Mouse (Mus musculus) neural tube, embryonic 14.5 days (tissue): ENCODE measurements around the gene Rere. TPM values are rescaled to one million over a fixed set of nuclear protein-coding genes. Genes with fewer than 3 reads are reported as not detected.

ENCODE experiments used
- ATAC-seq: fragments of 200-750 bp; cut with Nextera tagmentation; 2 replicates; pipeline ENCODE4 v1.8.0; 2017; ENCODE audit warnings: low read depth, mild to moderate bottlenecking, moderate TSS enrichment, moderate library complexity
- H3K27ac ChIP-seq: fragments of 300-500 bp; sonication (generic); 2 replicates; pipeline ENCODE4 v1.5.1; 2014; ENCODE audit warnings: low read depth, mild to moderate bottlenecking, control low read depth, low read length, moderate library complexity, mixed read lengths
- H3K27me3 ChIP-seq: fragments of 300-500 bp; sonication (generic); 2 replicates; pipeline ENCODE4 v1.6.1; 2014; ENCODE audit warnings: low read length; ENCODE audit not compliant: control insufficient read depth, insufficient read depth
- H3K36me3 ChIP-seq: fragments of 300-500 bp; sonication (generic); 2 replicates; pipeline ENCODE4 v1.6.1; 2014; ENCODE audit warnings: low read length, mixed read lengths; ENCODE audit not compliant: control insufficient read depth, insufficient read depth
- H3K4me1 ChIP-seq: fragments of 300-500 bp; sonication (generic); 2 replicates; pipeline ENCODE4 v1.6.1; 2014; ENCODE audit warnings: low read length; ENCODE audit not compliant: control insufficient read depth, insufficient read depth
- H3K4me2 ChIP-seq: fragments of 300-500 bp; sonication (generic); 2 replicates; pipeline ENCODE4 v1.6.1; 2014; ENCODE audit warnings: mild to moderate bottlenecking, low read depth, low read length, control low read depth
- H3K4me3 ChIP-seq: fragments of 300-500 bp; sonication (generic); 2 replicates; pipeline ENCODE4 v1.5.1; 2014; ENCODE audit warnings: low read depth, low read length, control low read depth, mixed read lengths
- H3K9ac ChIP-seq: fragments of 300-500 bp; sonication (generic); replicated peaks from 2 replicates; pipeline ENCODE4 v1.6.1; 2014; ENCODE audit warnings: low read depth, mild to moderate bottlenecking, control low read depth, low read length, mixed read lengths
- H3K9me3 ChIP-seq: fragments of 300-500 bp; sonication (generic); 2 replicates; pipeline ENCODE4 v1.6.1; 2016; ENCODE audit warnings: low read length; ENCODE audit not compliant: control insufficient read depth
- WGBS: fragments of 180-500 bp; shearing (Covaris S2); extraction: QIAGEN DNeasy Blood & Tissue Kit; methylation state at CpG from one replicate; pipeline ENCODE4 v1.1.7; 2014; 5-methylcytosine and 5-hydroxymethylcytosine counted together
- polyA plus RNA-seq: library from polyadenylated mRNA; unstranded; fragments of >200 nt; fragmentation: Nextera tagmentation; extraction: Ambion mirVana; gene quantifications from 2 replicates; pipeline ENCODE4 v1.2.1, GENCODE M21; 2014

Gene Rere
- polyA plus RNA-seq, 1 experiment from 2014 or later = 50.7 TPM

- ATAC-seq = no peak
- no peaks in the 10 kb centered on the region for H3K27me3 ChIP-seq
- H3K27ac ChIP-seq = no peak overlapping the region
- H3K36me3 ChIP-seq = peaks cover 46% of the 10 kb centered on the region
- no peaks in the 10 kb centered on the region for H3K9me3 ChIP-seq
- peaks cover 21% of the 10 kb centered on the region for H3K4me1 ChIP-seq
- no peak overlapping the region for H3K9ac ChIP-seq
- H3K4me3 ChIP-seq = no peak overlapping the region
- no peak overlapping the region for H3K4me2 ChIP-seq
- WGBS = 84% methylated on average over 5 of the region's 5 CpGs
Measured at GRCm38 (mm10) chr4:150248917-150249316, 32.5 kb upstream of the Rere start.

GRCm38 (mm10) chr4:150249731-150250270, 31.6 kb upstream of the Rere start:
- 79% methylated on average over 5 of the region's 5 CpGs for WGBS
- no peak for ATAC-seq
- H3K36me3 ChIP-seq = peaks cover 39% of the 10 kb centered on the region

GRCm38 (mm10) chr4:150250549-150251422, 30.7 kb upstream of the Rere start:
- peak overlapping the region; percentile 16; the same call in 1 of the 2 replicates for H3K4me2 ChIP-seq
- peak overlapping the region; percentile 90 for H3K27ac ChIP-seq
- H3K27me3 ChIP-seq = no peaks in the 10 kb centered on the region
- H3K9ac ChIP-seq = 0 out of 2 replicates have a peak overlapping the region, but pooled peaks have one; percentile 4
- H3K9me3 ChIP-seq = no peaks in the 10 kb centered on the region
- 19% methylated on average over 18 of the region's 18 CpGs for WGBS
- H3K36me3 ChIP-seq = peaks cover 32% of the 10 kb centered on the region
- peak; percentile 71 for ATAC-seq
- no peak overlapping the region for H3K4me3 ChIP-seq
- H3K4me1 ChIP-seq = peaks cover 27% of the 10 kb centered on the region

More at GRCm38 (mm10) chr4:150249731-150250270, 31.6 kb upstream of the Rere start:
- Histone ChIP-seq H3K9me3 (no peaks in the 10 kb centered on the region), H3K4me1 (peaks cover 23% of the 10 kb centered on the region), H3K4me2 (no peak overlapping the region), H3K9ac (no peak overlapping the region), H3K27ac (peak overlapping the region; percentile 90; the same call in 1 of the 2 replicates), H3K4me3 (no peak overlapping the region), H3K27me3 (no peaks in the 10 kb centered on the region)

- Histone ChIP-seq H3K27ac (no peak overlapping the region), H3K9me3 (no peaks in the 10 kb centered on the region), H3K4me3 (no peak overlapping the region), H3K4me2 (no peak overlapping the region), H3K9ac (no peak overlapping the region), H3K27me3 (no peaks in the 10 kb centered on the region), H3K36me3 (peaks cover 4% of the 10 kb centered on the region; the same call in 1 of the 2 replicates), H3K4me1 (peaks cover 27% of the 10 kb centered on the region)
- no peak for ATAC-seq
- WGBS = 56% methylated on average over 4 of the region's 4 CpGs
Measured at GRCm38 (mm10) chr4:150254416-150254815, 27.0 kb upstream of the Rere start.

GRCm38 (mm10) chr4:150255181-150255580, 26.3 kb upstream of the Rere start:
- Histone ChIP-seq H3K9me3 (no peaks in the 10 kb centered on the region), H3K4me3 (no peak overlapping the region), H3K27ac (no peak overlapping the region), H3K9ac (no peak overlapping the region), H3K27me3 (no peaks in the 10 kb centered on the region), H3K4me1 (peaks cover 25% of the 10 kb centered on the region), H3K4me2 (no peak overlapping the region), H3K36me3 (no peaks in the 10 kb centered on the region)
- 78% methylated on average over 7 of the region's 7 CpGs for WGBS
- no peak for ATAC-seq

GRCm38 (mm10) chr4:150257252-150258204, 23.9 kb upstream of the Rere start:
- peaks cover 11% of the 10 kb centered on the region; the same call in 1 of the 2 replicates for H3K4me1 ChIP-seq
- ATAC-seq = peak; percentile 74
- H3K9ac ChIP-seq = no peak overlapping the region
- no peak overlapping the region for H3K4me2 ChIP-seq
- H3K36me3 ChIP-seq = no peaks in the 10 kb centered on the region
- no peak overlapping the region for H3K27ac ChIP-seq
- no peaks in the 10 kb centered on the region for H3K27me3 ChIP-seq
- no peaks in the 10 kb centered on the region for H3K9me3 ChIP-seq
- WGBS = 48% methylated on average over 20 of the region's 20 CpGs
- H3K4me3 ChIP-seq = no peak overlapping the region

GRCm38 (mm10) chr4:150258388-150258787, 23.1 kb upstream of the Rere start:
- no peaks in the 10 kb centered on the region for H3K27me3 ChIP-seq
- WGBS = 58% methylated on average over 14 of the region's 14 CpGs
- H3K36me3 ChIP-seq = no peaks in the 10 kb centered on the region
- no peak overlapping the region for H3K4me3 ChIP-seq
- H3K4me1 ChIP-seq = peaks cover 11% of the 10 kb centered on the region; the same call in 1 of the 2 replicates
- H3K27ac ChIP-seq = peak overlapping the region; percentile 31; the same call in 1 of the 2 replicates
- no peak overlapping the region for H3K9ac ChIP-seq
- no peak for ATAC-seq
- no peak overlapping the region for H3K4me2 ChIP-seq
- H3K9me3 ChIP-seq = no peaks in the 10 kb centered on the region

GRCm38 (mm10) chr4:150259577-150259976, 21.9 kb upstream of the Rere start:
- WGBS = 98% methylated on average over 7 of the region's 7 CpGs
- no peak overlapping the region for H3K27ac ChIP-seq

More at GRCm38 (mm10) chr4:150259577-150259976, 21.9 kb upstream of the Rere start:
- no peak overlapping the region for H3K9ac ChIP-seq
- H3K27me3 ChIP-seq = no peaks in the 10 kb centered on the region
- H3K36me3 ChIP-seq = no peaks in the 10 kb centered on the region
- peaks cover 11% of the 10 kb centered on the region; the same call in 1 of the 2 replicates for H3K4me1 ChIP-seq
- H3K4me2 ChIP-seq = no peak overlapping the region
- no peak overlapping the region for H3K4me3 ChIP-seq
- H3K9me3 ChIP-seq = no peaks in the 10 kb centered on the region
- ATAC-seq = no peak
